ENCODE assay signal across 7 mouse cellular contexts in genomic region chr6:21213865-21214672, GRCm38 (mm10). TPM values are rescaled to one million over a fixed set of nuclear protein-coding genes. Genes with fewer than 3 reads are reported as not detected.
A peak's percentile ranks its signal among the peaks of the same experiment; 100 is the strongest.
DNase-seq lines count a peak whose midpoint lies in the region; ATAC-seq and TF ChIP-seq lines count a peak whose summit lies in the region.

No protein-coding gene starts in this region.

- peak overlapping the region; percentile 83 for H3K27ac ChIP-seq in forebrain, embryonic 15.5 days (replicated peaks)
- H3K27ac ChIP-seq in hindbrain, postnatal 0 days, result peak overlapping the region; percentile 88
- peak overlapping the region; percentile 85 for H3K27ac ChIP-seq in midbrain, embryonic 10.5 days (replicated peaks)
- H3K27ac ChIP-seq in stomach, embryonic 15.5 days, result no peak overlapping the region

- H3K4me2 ChIP-seq in forebrain, embryonic 15.5 days (replicated peaks), result peak overlapping the region; percentile 79
- peak overlapping the region; percentile 71 for H3K4me2 ChIP-seq in hindbrain, postnatal 0 days (ENCODE audit: low read depth, low read length)
- peak overlapping the region; percentile 98 for H3K4me2 ChIP-seq in stomach, embryonic 15.5 days

- no peaks in the 10 kb centered on the region for H3K36me3 ChIP-seq in forebrain, embryonic 15.5 days
- no peaks in the 10 kb centered on the region for H3K36me3 ChIP-seq in hindbrain, postnatal 0 days (ENCODE audit: insufficient read depth, low read length)
- no peaks in the 10 kb centered on the region for H3K36me3 ChIP-seq in midbrain, embryonic 10.5 days
- no peaks in the 10 kb centered on the region for H3K36me3 ChIP-seq in stomach, embryonic 15.5 days

- no peaks in the 10 kb centered on the region for H3K27me3 ChIP-seq in forebrain, embryonic 15.5 days
- H3K27me3 ChIP-seq in hindbrain, postnatal 0 days (ENCODE audit: insufficient read depth, low read length), result no peaks in the 10 kb centered on the region
- peaks cover 31% of the 10 kb centered on the region for H3K27me3 ChIP-seq in midbrain, embryonic 10.5 days (ENCODE audit: low read depth, poor library complexity, severe bottlenecking)
- H3K27me3 ChIP-seq in stomach, embryonic 15.5 days (replicated peaks), result peaks cover 13% of the 10 kb centered on the region

- H3K4me3 ChIP-seq in forebrain, embryonic 15.5 days, result peak overlapping the region; percentile 83
- peak overlapping the region; percentile 89 for H3K4me3 ChIP-seq in hindbrain, postnatal 0 days (ENCODE audit: low read length)
- H3K4me3 ChIP-seq in midbrain, embryonic 10.5 days, result peak overlapping the region; percentile 82
- H3K4me3 ChIP-seq in stomach, embryonic 15.5 days (replicated peaks), result peak overlapping the region; percentile 65

- under 1% methylated on average over 29 of the region's 29 CpGs for WGBS in forebrain, embryonic 15.5 days
- under 1% methylated on average over 29 of the region's 29 CpGs for WGBS in hindbrain, postnatal 0 days
- 1% methylated on average over 29 of the region's 29 CpGs for WGBS in midbrain, embryonic 10.5 days
- 1% methylated on average over 29 of the region's 29 CpGs for WGBS in stomach, embryonic 15.5 days

- TF ChIP-seq CTCF in hindbrain, postnatal 0 days (IDR thresholded peaks at IDR 0.05; ENCODE audit: low read depth), result peak; percentile 84

- ATAC-seq in forebrain, embryonic 15.5 days (replicated peaks), result peak; percentile 78
- ATAC-seq in hindbrain, postnatal 0 days, result peak; percentile 76
- no peak for ATAC-seq in stomach, embryonic 15.5 days (ENCODE audit: insufficient read depth, low FRiP score, low read depth)

- 0 out of 2 replicates have a peak, but pooled peaks cover 8% of the 10 kb centered on the region for H3K4me1 ChIP-seq in forebrain, embryonic 15.5 days
- H3K4me1 ChIP-seq in hindbrain, postnatal 0 days (ENCODE audit: insufficient read depth, low read length), result no peaks in the 10 kb centered on the region
- peaks cover 5% of the 10 kb centered on the region; the same call in 1 of the 2 replicates for H3K4me1 ChIP-seq in midbrain, embryonic 10.5 days
- no peaks in the 10 kb centered on the region for H3K4me1 ChIP-seq in stomach, embryonic 15.5 days

- H3K9ac ChIP-seq in forebrain, embryonic 15.5 days (replicated peaks), result peak overlapping the region; percentile 73
- peak overlapping the region; percentile 73 for H3K9ac ChIP-seq in hindbrain, postnatal 0 days (replicated peaks; ENCODE audit: low read length)
- H3K9ac ChIP-seq in stomach, embryonic 15.5 days, result no peak overlapping the region

- no peaks in the 10 kb centered on the region for H3K9me3 ChIP-seq in forebrain, embryonic 15.5 days
- H3K9me3 ChIP-seq in hindbrain, postnatal 0 days (ENCODE audit: low read length), result no peaks in the 10 kb centered on the region
- no peaks in the 10 kb centered on the region for H3K9me3 ChIP-seq in midbrain, embryonic 10.5 days (replicated peaks)
- no peaks in the 10 kb centered on the region for H3K9me3 ChIP-seq in stomach, embryonic 15.5 days

- peak; percentile 64 to 93 for DNase-seq in adrenal gland, adult (ENCODE audit: inconsistent age in 2 of 2, low spot score in 1 of 2)
- peak; percentile 84 for DNase-seq in cerebellum, adult 11-12 months
- DNase-seq in hindbrain, postnatal 0 days (ENCODE audit: low spot score), result peak; percentile 96
- DNase-seq in left cerebral cortex, adult 11 months (ENCODE audit: low spot score), result peak; percentile 66
- DNase-seq in midbrain, embryonic 10.5 days (ENCODE audit: low spot score), result peak; percentile 69

RNA-seq across cellular contexts. Expression of gene Kcnd2, which starts 1.2 kb away (rescaled TPM):
- 9.0 and 10.5 TPM in 2 replicates for polyA plus RNA-seq in forebrain, embryonic 15.5 days (2015; fragmentation: Nextera tagmentation; extraction: Ambion mirVana)
- total RNA-seq in hindbrain, postnatal 0 days (2014; rRNA removed), result 87.7 and 90.6 TPM in 2 replicates
- polyA plus RNA-seq in hindbrain, postnatal 0 days (2015; fragmentation: Nextera tagmentation; extraction: Ambion mirVana), result 40.6 and 41.9 TPM in 2 replicates
- polyA plus RNA-seq in midbrain, embryonic 10.5 days (2016; fragmentation: Nextera tagmentation; extraction: Ambion mirVana), result 0.31 and 0.88 TPM in 2 replicates
- 1.0 and 1.4 TPM in 2 replicates for polyA plus RNA-seq in stomach, embryonic 15.5 days (2015; fragmentation: Nextera tagmentation; extraction: Ambion mirVana)
